Mouse (Mus musculus) G1E (cell line): ENCODE results near the gene Apoc2. TPM values are rescaled to one million over a fixed set of nuclear protein-coding genes. Genes with fewer than 3 reads are reported as not detected.

Experiments used
- ATAC-seq: 2 replicates; pipeline ENCODE4 v1.8.0; 2016; ENCODE audit warnings: mild to moderate bottlenecking; ENCODE audit not compliant: insufficient number of reproducible peaks, poor library complexity, low FRiP score, severe bottlenecking; ENCODE audit errors: extremely low read depth
- DNase-seq: peaks from one replicate; pipeline ENCODE4 v3.0.0; 2012; ENCODE audit warnings: low spot score
- H3K27me3 ChIP-seq: 2 replicates; pipeline ENCODE4 v1.6.1; 2012; ENCODE audit warnings: mild to moderate bottlenecking, low read length, inconsistent platforms; ENCODE audit not compliant: insufficient read depth
- H3K36me3 ChIP-seq: replicated peaks from 2 replicates; pipeline ENCODE3; 2012; ENCODE audit warnings: mild to moderate bottlenecking, inconsistent platforms
- H3K4me1 ChIP-seq: 2 replicates; pipeline ENCODE4 v1.6.1; 2012; ENCODE audit warnings: low read depth, low read length, inconsistent platforms, mixed read lengths; ENCODE audit not compliant: insufficient read depth
- H3K4me3 ChIP-seq: 2 replicates; pipeline ENCODE4 v1.5.1; 2012; ENCODE audit warnings: low read depth, mild to moderate bottlenecking, inconsistent platforms, low read length, moderate library complexity, mixed read lengths
- H3K9me3 ChIP-seq: replicated peaks from 2 replicates; pipeline ENCODE4 v1.6.1; 2012; ENCODE audit warnings: inconsistent platforms
- CTCF ChIP-seq: IDR thresholded peaks from 2 replicates; pipeline ENCODE4 v1.5.1; 2012; ENCODE audit warnings: low read depth, low read length, inconsistent platforms, mixed read lengths
- GATA1 ChIP-seq: IDR thresholded peaks from 2 replicates; pipeline ENCODE4 v1.6.1; 2012; ENCODE audit warnings: borderline replicate concordance, low read length, inconsistent platforms, mixed read lengths
- GATA2 ChIP-seq: IDR thresholded peaks from 2 replicates; pipeline ENCODE4 v1.6.1; 2012; ENCODE audit warnings: low read depth, low read length, inconsistent platforms, borderline replicate concordance
- POLR2AphosphoS5 ChIP-seq: IDR thresholded peaks from 2 replicates; pipeline ENCODE4 v1.6.1; 2012; ENCODE audit warnings: low read depth, low read length, inconsistent platforms; ENCODE audit not compliant: insufficient replicate concordance
- TAL1 ChIP-seq: conservative IDR thresholded peaks from 2 replicates; pipeline ENCODE4 v1.6.1; 2012; ENCODE audit warnings: low read depth, low read length, inconsistent platforms, mixed read lengths
- polyA plus RNA-seq: library from polyadenylated mRNA; stranded (reverse); fragments of >175 nt; gene quantifications from 2 replicates; pipeline ENCODE4 v1.2.3, GENCODE M21; 2012
- total RNA-seq, 2 experiments: library from RNA; stranded (forward) in 1 of 2; stranded (reverse) in 1 of 2; fragments of 200-1000 nt in 1 of 2; fragments of >200 nt in 1 of 2; fragmentation: Nextera tagmentation in 1 of 2; gene quantifications; 2 replicates each; pipeline ENCODE4 v1.2.3; 2014 to 2017

Apoc2 gene
- total RNA-seq (2014; fragmentation: Nextera tagmentation) (not detected in 2 replicates), total RNA-seq (2017) (not detected in 2 replicates), polyA plus RNA-seq (not detected in 2 replicates)

DNA sequence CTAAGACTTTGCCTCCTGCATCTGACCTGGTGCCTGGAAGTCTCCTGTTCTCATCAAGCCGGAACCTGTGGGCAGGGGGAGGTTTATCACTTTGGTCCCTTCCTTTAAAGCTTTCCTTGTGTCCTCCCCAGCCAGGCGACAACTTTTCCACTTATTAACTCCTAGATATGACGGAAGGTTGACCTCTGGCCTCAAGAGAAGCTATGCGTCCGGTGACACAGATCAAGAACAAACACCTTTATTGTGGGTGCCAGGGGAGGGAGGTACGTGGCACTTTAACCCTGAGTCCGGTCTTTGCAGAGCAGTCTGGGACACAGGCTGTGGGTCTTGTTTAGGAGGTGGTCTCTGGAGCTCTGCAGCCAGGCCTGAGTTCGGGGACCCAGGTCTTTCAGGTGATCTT is at the start of gene Apoc2:
Apoc2 (minus strand) TSS at position 70 of the 400 bp plus-strand sequence.
- TF ChIP-seq TAL1 (no peak), POLR2AphosphoS5 (no peak), GATA2 (no peak), CTCF (no peak), GATA1 (no peak)
- Histone ChIP-seq H3K9me3 (no peaks in the 10 kb centered on the region), H3K4me3 (no peak within 1 kb of the TSS), H3K27me3 (peaks cover 8% of the 10 kb centered on the region; the same call in 1 of the 2 replicates), H3K4me1 (peaks cover 16% of the 10 kb centered on the region), H3K36me3 (no peaks in the 10 kb centered on the region)
- ATAC-seq: no peak
- no peak for DNase-seq

DNA sequence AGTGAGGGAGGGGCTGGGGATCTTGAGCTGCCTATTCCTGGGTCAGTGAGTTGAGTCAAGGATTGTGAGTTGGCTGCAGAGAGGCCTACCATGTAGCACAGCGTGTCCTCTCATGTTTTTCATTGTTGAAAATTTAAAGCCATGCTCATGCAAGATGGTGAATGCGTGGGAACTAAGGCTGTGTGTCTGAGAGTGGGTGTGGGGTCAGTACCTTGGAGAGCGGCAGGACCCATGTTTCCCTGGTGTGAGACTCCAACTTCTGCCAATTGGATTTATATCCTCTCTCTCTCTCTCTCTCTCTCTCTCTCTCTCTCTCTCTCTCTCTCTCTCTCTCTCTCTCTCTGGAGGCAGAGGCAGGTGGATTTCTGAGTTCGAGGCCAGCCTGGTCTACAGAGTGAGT is 48.8 kb upstream of the Apoc2 start:
- Histone ChIP-seq H3K27me3 (no peaks in the 10 kb centered on the region), H3K9me3 (no peaks in the 10 kb centered on the region), H3K4me1 (peaks cover 12% of the 10 kb centered on the region), H3K36me3 (peaks cover 93% of the 10 kb centered on the region), H3K4me3 (no peak overlapping the region)
- DNase-seq (no peak), ATAC-seq (no peak)
- TF ChIP-seq GATA1 (no peak), CTCF (no peak), POLR2AphosphoS5 (no peak), GATA2 (no peak), TAL1 (no peak)

DNA sequence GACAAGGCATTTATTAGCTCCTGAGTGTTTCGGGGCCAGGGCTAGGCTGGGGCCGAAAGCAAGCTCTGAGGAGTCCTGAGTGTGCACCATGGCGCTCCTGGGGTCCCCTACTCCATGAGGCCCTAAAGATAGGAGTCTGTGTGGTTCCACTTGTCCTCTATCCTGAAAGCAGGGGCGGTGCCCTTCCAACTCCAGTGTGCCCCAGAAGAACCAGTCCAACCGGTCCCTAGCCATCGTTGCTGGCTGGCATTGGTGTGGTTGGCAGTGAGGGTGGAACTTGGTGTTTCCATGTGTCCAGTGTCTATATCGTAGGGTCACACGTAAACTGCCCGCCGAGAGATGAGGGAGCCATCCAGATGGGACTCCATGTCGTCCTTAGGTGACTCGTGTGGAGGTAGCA is 46.4 kb upstream of the Apoc2 start:
- no peak for ATAC-seq
- H3K27me3 ChIP-seq: no peaks in the 10 kb centered on the region
- TF ChIP-seq TAL1 (no peak), POLR2AphosphoS5 (no peak), GATA2 (no peak), CTCF (no peak), GATA1 (no peak)

DNA sequence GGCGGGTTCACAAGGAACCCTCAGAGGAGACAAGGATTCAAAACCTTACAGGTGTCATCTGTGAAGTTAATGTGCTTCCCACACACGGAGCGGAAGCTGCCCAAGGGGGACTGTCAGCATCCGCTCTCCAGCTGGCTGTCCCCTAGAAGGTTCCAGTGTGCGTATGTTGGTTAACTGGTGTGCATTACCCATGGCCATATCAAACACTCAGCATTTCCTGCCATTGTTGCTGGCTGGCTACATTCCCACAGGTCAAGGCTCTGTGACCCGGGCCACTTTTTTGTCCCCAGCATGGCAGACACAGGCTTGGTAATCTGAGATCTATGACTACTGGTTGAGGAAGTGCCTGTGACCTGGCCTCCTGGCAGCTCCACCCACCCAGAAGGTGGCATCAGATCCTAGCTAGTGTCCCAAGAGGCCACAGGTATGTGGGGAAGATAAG is 45.0 kb upstream of the Apoc2 start:
- DNase-seq: no peak
- Histone ChIP-seq H3K4me3 (no peak overlapping the region), H3K4me1 (peaks cover 17% of the 10 kb centered on the region), H3K36me3 (peaks cover 76% of the 10 kb centered on the region), H3K27me3 (no peaks in the 10 kb centered on the region), H3K9me3 (no peaks in the 10 kb centered on the region)
- ATAC-seq: no peak
- no peak for TF ChIP-seq GATA1
- TF ChIP-seq TAL1: no peak
- no peak for TF ChIP-seq GATA2
- TF ChIP-seq POLR2AphosphoS5: no peak
- no peak for TF ChIP-seq CTCF

More for the DNA sequence above, 46.4 kb upstream of the Apoc2 start:
- Histone ChIP-seq H3K4me3 (no peak overlapping the region), H3K4me1 (peaks cover 15% of the 10 kb centered on the region), H3K36me3 (peaks cover 78% of the 10 kb centered on the region), H3K9me3 (no peaks in the 10 kb centered on the region)
- DNase-seq: no peak

DNA sequence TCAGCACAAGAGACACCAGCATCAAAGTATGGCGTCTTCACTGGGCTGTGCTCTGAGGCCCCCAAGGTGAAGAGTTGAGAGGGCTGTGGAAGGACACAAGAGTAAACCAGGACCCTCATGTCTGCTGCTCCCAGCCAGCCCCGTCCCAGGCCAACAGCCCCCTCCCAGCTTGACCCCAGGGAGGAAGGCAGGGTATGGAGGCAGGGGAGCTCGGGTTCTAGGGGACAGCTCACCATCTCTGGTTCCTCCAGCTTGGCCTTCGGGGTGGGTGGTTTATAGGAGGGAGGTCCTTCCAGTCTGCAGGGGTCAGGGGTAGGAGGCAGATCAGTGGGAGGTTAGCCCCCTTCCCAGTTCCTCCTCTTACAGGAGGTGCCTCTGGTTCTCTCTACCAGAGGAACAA is 41.5 kb upstream of the Apoc2 start:
- no peak for ATAC-seq
- H3K27me3 ChIP-seq: no peaks in the 10 kb centered on the region
- peaks cover 34% of the 10 kb centered on the region for H3K4me1 ChIP-seq
- DNase-seq: no peak
- TF ChIP-seq GATA1 (no peak), CTCF (no peak), POLR2AphosphoS5 (no peak), GATA2 (no peak), TAL1 (no peak)
- H3K9me3 ChIP-seq: no peaks in the 10 kb centered on the region
- H3K36me3 ChIP-seq: peaks cover 49% of the 10 kb centered on the region
- no peak overlapping the region for H3K4me3 ChIP-seq

DNA sequence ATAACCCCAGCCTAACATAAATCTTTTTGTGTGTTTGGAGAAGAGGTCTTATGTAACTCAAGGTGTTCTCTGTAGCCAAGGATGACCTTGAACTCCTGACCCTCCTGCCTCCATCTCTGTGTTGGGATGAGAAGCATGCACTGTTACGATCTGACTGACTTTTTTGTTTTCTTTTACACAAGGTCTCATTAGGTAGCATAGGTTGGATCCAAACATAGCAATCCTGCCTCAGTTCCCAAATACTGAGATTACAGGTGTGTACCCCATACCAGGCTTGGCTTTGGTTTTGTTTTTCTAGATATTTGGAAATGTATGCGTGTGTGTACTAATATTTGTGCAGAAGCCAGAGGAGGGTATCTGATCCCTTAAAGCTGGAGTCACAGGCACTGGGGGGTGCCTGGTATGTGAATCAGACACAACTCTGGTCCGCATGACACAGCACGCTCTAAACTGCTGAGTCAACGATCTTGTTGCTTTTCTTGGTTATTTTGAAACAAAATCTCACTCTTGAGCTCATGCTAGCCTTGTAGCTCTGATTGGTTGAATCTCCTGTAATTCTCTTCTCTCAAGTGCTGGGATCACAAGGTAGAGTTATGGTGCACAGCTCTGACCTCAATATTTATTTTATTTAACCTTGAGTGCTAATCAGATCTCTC is 40.7 kb upstream of the Apoc2 start:
- peaks cover 37% of the 10 kb centered on the region for H3K4me1 ChIP-seq
- H3K36me3 ChIP-seq: peaks cover 49% of the 10 kb centered on the region
- no peak for DNase-seq
- no peak for ATAC-seq
- no peaks in the 10 kb centered on the region for H3K9me3 ChIP-seq
- no peak overlapping the region for H3K4me3 ChIP-seq
- TF ChIP-seq GATA2: no peak
- no peak for TF ChIP-seq POLR2AphosphoS5
- no peak for TF ChIP-seq GATA1
- no peak for TF ChIP-seq CTCF
- TF ChIP-seq TAL1: no peak
- H3K27me3 ChIP-seq: no peaks in the 10 kb centered on the region
